Mouse (Mus musculus) layer of hippocampus, adult 18-20 months (tissue): ENCODE measurements around the gene Bpifb2. TPM values are rescaled to one million over a fixed set of nuclear protein-coding genes. Genes with fewer than 3 reads are reported as not detected.

Experiments
- DNase-seq, 2 experiments: peaks; one replicate each; pipeline ENCODE4 v3.0.0; 2022; ENCODE audit warnings: low spot score in 2 of 2
- total RNA-seq, 2 experiments: library from RNA; stranded (reverse); gene quantifications; 2 replicates each; pipeline ENCODE4 v1.2.3; 2021

Gene Bpifb2
- total RNA-seq, 2 experiments from 2014 or later = not detected

- peak in 1 of 2 experiments; percentile 48 for DNase-seq
Observed at GRCm38 (mm10) chr2:153929871-153930413, 55.1 kb downstream of the Bpifb2 start.

- DNase-seq = peak in 1 of 2 experiments; percentile 15
Observed at GRCm38 (mm10) chr2:153931125-153931524, 56.3 kb downstream of the Bpifb2 start.

- no peak for DNase-seq
Observed at GRCm38 (mm10) chr2:153933311-153933710, 58.5 kb downstream of the Bpifb2 start.

GRCm38 (mm10) chr2:153935348-153935747 lies 60.5 kb downstream of the Bpifb2 start:
- DNase-seq = no peak

- no peak for DNase-seq
Observed at GRCm38 (mm10) chr2:153937843-153938242, 63.0 kb downstream of the Bpifb2 start, which contains the start of gene Bpifb4. Gene Bpifb4 (plus strand): TSS chr2:153938212.

- DNase-seq = peak in 1 of 2 experiments; percentile 78
Observed at GRCm38 (mm10) chr2:153943537-153943936, 68.7 kb downstream of the Bpifb2 start.

GRCm38 (mm10) chr2:153944567-153944966 lies 69.7 kb downstream of the Bpifb2 start:
- DNase-seq = no peak

Other genes with a start within 250 kb of the Bpifb2 start
- gene Commd7, start 242.3 kb upstream of the Bpifb2 start, total RNA-seq = 10 to 100 TPM; 30.6 to 31.5 TPM
- gene Dnmt3b, start 225.6 kb upstream of the Bpifb2 start, total RNA-seq = 1 to 10 TPM in 1 of 2 experiments, under 1 TPM in 1; 0.87 to 1.5 TPM
- under 1 TPM in 1 of 2 experiments, not detected in 1; 0.15 TPM for gene Dnmt3c, start 178.4 kb upstream of the Bpifb2 start, total RNA-seq
- 10 to 100 TPM; 63.1 to 78.1 TPM for gene Mapre1, start 133.8 kb upstream of the Bpifb2 start, total RNA-seq
- under 1 TPM in 1 of 2 experiments, not detected in 1; 0.28 TPM for gene Efcab8, start 95.1 kb upstream of the Bpifb2 start, total RNA-seq
- gene Sun5, start 4.0 kb upstream of the Bpifb2 start, total RNA-seq = not detected
- gene Bpifb6, start 25.3 kb downstream of the Bpifb2 start, total RNA-seq = not detected
- not detected for gene Bpifb3, start 43.2 kb downstream of the Bpifb2 start, total RNA-seq
- gene Bpifb4, start 63.2 kb downstream of the Bpifb2 start, total RNA-seq = not detected
- gene Bpifa6, start 99.9 kb downstream of the Bpifb2 start, total RNA-seq = not detected
- not detected for gene Bpifa2, start 133.2 kb downstream of the Bpifb2 start, total RNA-seq